Mouse (Mus musculus) forebrain, embryonic 16.5 days (tissue): ENCODE measurements around the gene Efcab2. TPM values are rescaled to one million over a fixed set of nuclear protein-coding genes. Genes with fewer than 3 reads are reported as not detected.
A peak's percentile ranks its signal among the peaks of the same experiment; 100 is the strongest.

Source experiments
- ATAC-seq: fragments of 200-750 bp; cut with Nextera tagmentation; 2 replicates; pipeline ENCODE4 v1.8.0; 2017; ENCODE audit warnings: mild to moderate bottlenecking, moderate library complexity
- H3K27ac ChIP-seq: fragments of 300-500 bp; sonication (generic); 2 replicates; pipeline ENCODE4 v1.5.1; 2014; ENCODE audit warnings: low read length, control low read depth
- H3K27me3 ChIP-seq: fragments of 300-500 bp; sonication (generic); replicated peaks from 2 replicates; pipeline ENCODE4 v1.6.1; 2014; ENCODE audit warnings: low read length; ENCODE audit not compliant: control insufficient read depth, insufficient read depth
- H3K36me3 ChIP-seq: fragments of 300-500 bp; sonication (generic); 2 replicates; pipeline ENCODE4 v1.6.1; 2014; ENCODE audit not compliant: control insufficient read depth, insufficient read depth
- H3K4me1 ChIP-seq: fragments of 300-500 bp; sonication (generic); replicated peaks from 2 replicates; pipeline ENCODE4 v1.6.1; 2014; ENCODE audit warnings: low read length; ENCODE audit not compliant: control insufficient read depth, insufficient read depth
- H3K4me2 ChIP-seq: fragments of 300-500 bp; sonication (generic); 2 replicates; pipeline ENCODE4 v1.6.1; 2014; ENCODE audit warnings: mild to moderate bottlenecking, low read length, control low read depth
- H3K4me3 ChIP-seq: fragments of 300-500 bp; sonication (generic); replicated peaks from 2 replicates; pipeline ENCODE4 v1.5.1; 2014; ENCODE audit warnings: mild to moderate bottlenecking, low read length, control low read depth
- H3K9ac ChIP-seq: fragments of 300-500 bp; sonication (generic); replicated peaks from 2 replicates; pipeline ENCODE4 v1.6.1; 2014; ENCODE audit warnings: low read depth, low read length, control low read depth
- H3K9me3 ChIP-seq: fragments of 300-500 bp; sonication (generic); 2 replicates; pipeline ENCODE4 v1.6.1; 2016; ENCODE audit warnings: low read length; ENCODE audit not compliant: control insufficient read depth
- WGBS: fragments of 180-500 bp; shearing (Covaris S2); extraction: QIAGEN DNeasy Blood & Tissue Kit; methylation state at CpG from one replicate; pipeline ENCODE4 v1.1.7; 2014; 5-methylcytosine and 5-hydroxymethylcytosine counted together
- polyA plus RNA-seq: library from polyadenylated mRNA; unstranded; fragments of >200 nt; fragmentation: Nextera tagmentation; extraction: Ambion mirVana; gene quantifications from 2 replicates; pipeline ENCODE4 v1.2.1, GENCODE M21; 2015

The Efcab2 gene
- polyA plus RNA-seq, 1 experiment from 2014 or later, result 7.1 TPM

GRCm38 (mm10) chr1:178522389-178522788 is 116.5 kb downstream of the Efcab2 start:
- ATAC-seq, result peak; percentile 89
- Histone ChIP-seq H3K4me2 (no peak overlapping the region), H3K27ac (no peak overlapping the region), H3K9me3 (no peaks in the 10 kb centered on the region), H3K36me3 (no peaks in the 10 kb centered on the region), H3K4me3 (no peak overlapping the region), H3K9ac (no peak overlapping the region), H3K4me1 (peaks cover 15% of the 10 kb centered on the region), H3K27me3 (0 out of 2 replicates have a peak, but pooled peaks cover 6% of the 10 kb centered on the region)
- WGBS, result 16% methylated on average over 5 of the region's 5 CpGs

- peaks cover 23% of the 10 kb centered on the region for H3K4me1 ChIP-seq
- H3K9ac ChIP-seq, result no peak overlapping the region
- no peak overlapping the region for H3K27ac ChIP-seq
- H3K4me2 ChIP-seq, result no peak overlapping the region
- no peak for ATAC-seq
- peaks cover 6% of the 10 kb centered on the region; the same call in 1 of the 2 replicates for H3K27me3 ChIP-seq
- no peak overlapping the region for H3K4me3 ChIP-seq
- no peaks in the 10 kb centered on the region for H3K36me3 ChIP-seq
- 42% methylated on average over 5 of the region's 5 CpGs for WGBS
- no peaks in the 10 kb centered on the region for H3K9me3 ChIP-seq
These were observed 117.3 kb downstream of the Efcab2 start for GRCm38 (mm10) chr1:178523152-178523551.

- H3K4me1 ChIP-seq, result peaks cover 35% of the 10 kb centered on the region
- under 1% methylated on average over 21 of the region's 21 CpGs for WGBS
- peak overlapping the region; percentile 74 for H3K4me3 ChIP-seq
- peak overlapping the region; percentile 68 for H3K9ac ChIP-seq
- H3K27me3 ChIP-seq, result peaks cover 9% of the 10 kb centered on the region; the same call in 1 of the 2 replicates
- ATAC-seq, result peak; percentile 17
- peak overlapping the region; percentile 93 for H3K4me2 ChIP-seq
- no peaks in the 10 kb centered on the region for H3K36me3 ChIP-seq
- no peaks in the 10 kb centered on the region for H3K9me3 ChIP-seq
- no peak overlapping the region for H3K27ac ChIP-seq
These were observed 121.3 kb downstream of the Efcab2 start for GRCm38 (mm10) chr1:178527185-178527546.

DNA sequence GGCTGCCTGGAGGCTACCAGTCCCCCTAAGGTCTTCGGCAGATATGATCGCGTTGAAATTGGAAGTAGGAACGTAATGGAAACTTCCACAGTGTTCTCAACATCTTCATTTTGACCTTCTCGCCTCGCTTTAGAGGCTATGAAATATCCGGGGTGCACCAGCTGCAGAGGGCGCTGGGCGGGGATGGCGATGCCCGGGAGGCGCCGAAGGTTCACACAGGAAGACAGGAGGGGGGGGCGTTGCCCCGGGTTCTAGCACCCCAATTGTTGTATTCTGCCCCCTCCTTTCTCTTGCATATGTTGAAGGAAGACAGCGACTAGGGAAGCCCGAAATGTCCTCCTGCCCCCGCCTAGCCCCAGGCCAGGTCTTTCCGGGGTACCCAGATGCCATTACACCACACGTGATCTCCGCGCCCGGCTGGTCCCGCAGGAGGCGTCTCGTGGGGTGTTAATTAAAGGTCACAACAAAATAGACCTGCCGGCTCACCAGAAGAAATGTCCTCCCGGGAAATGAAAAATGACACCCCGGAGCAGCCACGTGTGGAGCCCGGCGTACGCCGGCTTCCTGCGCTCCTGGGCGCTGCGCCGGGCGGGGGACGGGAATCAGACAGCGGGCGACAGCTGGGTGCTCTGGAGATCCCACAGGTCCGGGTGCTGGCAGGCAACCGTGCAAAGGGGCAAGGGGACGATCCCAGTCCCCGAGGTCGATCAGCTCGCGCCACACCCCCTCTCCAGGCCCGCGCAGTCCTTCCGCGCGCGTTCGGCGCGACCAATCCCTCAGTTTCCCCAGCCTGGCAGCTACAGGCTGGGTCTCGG is 121.9 kb downstream of the Efcab2 start:
- H3K4me3 ChIP-seq, result peak overlapping the region; percentile 74
- H3K27ac ChIP-seq, result no peak overlapping the region
- peak overlapping the region; percentile 93 for H3K4me2 ChIP-seq
- H3K36me3 ChIP-seq, result no peaks in the 10 kb centered on the region
- peaks cover 29% of the 10 kb centered on the region for H3K4me1 ChIP-seq
- peak; percentile 21 for ATAC-seq
- H3K9ac ChIP-seq, result peak overlapping the region; percentile 68
- peaks cover 9% of the 10 kb centered on the region; the same call in 1 of the 2 replicates for H3K27me3 ChIP-seq
- H3K9me3 ChIP-seq, result no peaks in the 10 kb centered on the region
- WGBS, result under 1% methylated on average over 59 of the region's 59 CpGs

GRCm38 (mm10) chr1:178528431-178529351 is 122.8 kb downstream of the Efcab2 start, which contains the start of gene Kif26b:
Gene Kif26b, plus strand, starts transcription at chr1:178529125.
- H3K9me3 ChIP-seq, result no peaks in the 10 kb centered on the region
- H3K27ac ChIP-seq, result peak within 1 kb of the TSS; percentile 26
- WGBS, result under 1% methylated on average over 90 of the region's 92 CpGs
- H3K9ac ChIP-seq, result peak within 1 kb of the TSS; percentile 68
- peaks cover 24% of the 10 kb centered on the region for H3K4me1 ChIP-seq
- peak within 1 kb of the TSS; percentile 74 for H3K4me3 ChIP-seq
- H3K4me2 ChIP-seq, result peak within 1 kb of the TSS; percentile 93
- H3K36me3 ChIP-seq, result no peaks in the 10 kb centered on the region
- peaks cover 9% of the 10 kb centered on the region; the same call in 1 of the 2 replicates for H3K27me3 ChIP-seq
- ATAC-seq, result peak; percentile 53

- ATAC-seq, result 0 out of 2 replicates have a peak, but pooled peaks have one; percentile 5
- under 1% methylated on average over 37 of the region's 38 CpGs for WGBS
These were observed 123.8 kb downstream of the Efcab2 start for GRCm38 (mm10) chr1:178529512-178530300.

DNA sequence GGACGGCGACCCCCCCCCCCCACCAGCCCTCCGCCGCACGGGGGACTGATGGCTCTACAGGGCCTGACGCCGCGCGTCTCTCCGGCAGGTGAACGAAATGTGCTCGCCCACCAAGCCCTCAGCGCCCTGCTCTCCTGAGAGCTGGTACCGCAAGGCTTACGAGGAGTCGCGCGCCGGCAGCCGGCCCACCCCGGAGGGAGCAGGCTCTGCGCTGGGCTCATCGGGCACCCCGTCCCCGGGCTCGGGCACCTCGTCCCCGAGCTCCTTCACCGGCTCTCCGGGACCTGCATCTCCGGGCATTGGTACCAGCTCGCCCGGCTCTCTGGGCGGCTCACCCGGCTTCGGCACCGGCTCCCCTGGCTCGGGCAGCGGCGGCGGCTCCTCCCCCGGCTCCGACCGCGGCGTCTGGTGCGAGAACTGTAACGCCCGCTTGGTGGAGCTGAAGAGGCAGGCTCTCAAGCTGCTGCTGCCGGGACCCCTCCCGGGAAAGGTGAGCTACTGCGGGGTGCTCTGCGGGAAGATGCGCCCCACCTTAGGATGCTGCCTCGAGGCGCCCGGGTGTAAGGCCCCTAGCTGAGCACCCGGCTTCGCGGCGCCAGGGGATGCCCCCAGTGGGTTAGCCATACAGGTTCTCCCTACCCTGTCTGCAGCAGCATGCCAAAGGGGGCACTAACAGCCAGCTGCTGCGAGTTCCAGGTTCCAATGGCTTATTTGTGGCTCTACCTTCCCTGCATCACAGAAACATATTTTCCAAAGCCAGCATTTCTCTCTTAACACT is 124.6 kb downstream of the Efcab2 start:
- under 1% methylated on average over 61 of the region's 62 CpGs for WGBS
- ATAC-seq, result peak; percentile 49
- H3K27me3 ChIP-seq, result peaks cover 7% of the 10 kb centered on the region; the same call in 1 of the 2 replicates
- H3K4me2 ChIP-seq, result peak overlapping the region; percentile 93
- H3K9ac ChIP-seq, result peak overlapping the region; percentile 68
- peaks cover 24% of the 10 kb centered on the region for H3K4me1 ChIP-seq
- peak overlapping the region; percentile 74 for H3K4me3 ChIP-seq
- H3K9me3 ChIP-seq, result no peaks in the 10 kb centered on the region
- H3K36me3 ChIP-seq, result no peaks in the 10 kb centered on the region
- no peak overlapping the region for H3K27ac ChIP-seq

More at GRCm38 (mm10) chr1:178529512-178530300, 123.8 kb downstream of the Efcab2 start:
- peak overlapping the region; percentile 68 for H3K9ac ChIP-seq
- H3K27me3 ChIP-seq, result peaks cover 9% of the 10 kb centered on the region; the same call in 1 of the 2 replicates
- H3K36me3 ChIP-seq, result no peaks in the 10 kb centered on the region
- H3K27ac ChIP-seq, result peak overlapping the region; percentile 26
- H3K4me2 ChIP-seq, result peak overlapping the region; percentile 93
- H3K4me1 ChIP-seq, result peaks cover 24% of the 10 kb centered on the region
- peak overlapping the region; percentile 74 for H3K4me3 ChIP-seq
- H3K9me3 ChIP-seq, result no peaks in the 10 kb centered on the region
